Mouse (Mus musculus): ENCODE data around the gene Sh2d6. TPM values are rescaled to one million over a fixed set of nuclear protein-coding genes. Genes with fewer than 3 reads are reported as not detected.
A peak's percentile ranks its signal among the peaks of the same experiment; 100 is the strongest.

Sh2d6 gene
- polyA plus RNA-seq, 1 experiment = not detected

DNA sequence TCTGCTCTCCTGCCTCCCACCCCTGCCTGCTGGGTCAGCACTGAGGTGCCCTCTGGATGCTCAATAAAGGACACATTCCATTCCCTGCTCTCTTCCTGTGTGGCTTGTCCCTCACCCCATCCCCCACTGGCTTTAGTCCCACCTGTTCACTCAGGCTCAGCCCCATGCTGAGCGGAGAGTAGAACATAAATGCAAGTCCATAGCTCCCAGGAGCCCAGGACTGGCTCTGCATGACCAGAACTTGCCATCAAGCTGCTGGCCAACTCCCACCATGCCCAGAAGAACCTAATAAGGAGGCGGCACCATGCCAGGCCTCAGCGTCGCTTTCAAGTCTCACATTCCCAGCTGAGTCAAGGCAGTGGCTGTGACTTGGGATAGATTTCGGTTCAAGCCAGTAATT lies 41.4 kb upstream of the Sh2d6 start:
- H3K27ac ChIP-seq (ENCODE audit: insufficient read depth, low read length) = no peak overlapping the region
- no peaks in the 10 kb centered on the region for H3K27me3 ChIP-seq (ENCODE audit: control insufficient read depth, insufficient read depth, low read length, poor library complexity, severe bottlenecking)
- no peak overlapping the region for H3K4me3 ChIP-seq (ENCODE audit: low read depth, low read length)
- no peak overlapping the region for H3K9ac ChIP-seq (ENCODE audit: low read depth, poor library complexity, severe bottlenecking)
- no peaks in the 10 kb centered on the region for H3K9me3 ChIP-seq (replicated peaks; ENCODE audit: control insufficient read depth, insufficient read depth, low read length, poor library complexity, severe bottlenecking)
- TF ChIP-seq POLR2A (IDR thresholded peaks at IDR 0.05; ENCODE audit: insufficient read depth, low read length) = no peak
- no peak for TF ChIP-seq CTCF (IDR thresholded peaks at IDR 0.05; ENCODE audit: low read depth, low read length)
- TF ChIP-seq EP300 (IDR thresholded peaks at IDR 0.05; ENCODE audit: insufficient read depth, low read depth, low read length) = 0 out of 2 replicates have a peak, but pooled peaks have one; percentile 47
- H3K4me1 ChIP-seq (ENCODE audit: control insufficient read depth, insufficient read depth, low read length) = peaks cover 5% of the 10 kb centered on the region
- 0 out of 2 replicates have a peak, but pooled peaks cover 2% of the 10 kb centered on the region for H3K36me3 ChIP-seq (ENCODE audit: control insufficient read depth, insufficient read depth, low read length, poor library complexity, severe bottlenecking)

DNA sequence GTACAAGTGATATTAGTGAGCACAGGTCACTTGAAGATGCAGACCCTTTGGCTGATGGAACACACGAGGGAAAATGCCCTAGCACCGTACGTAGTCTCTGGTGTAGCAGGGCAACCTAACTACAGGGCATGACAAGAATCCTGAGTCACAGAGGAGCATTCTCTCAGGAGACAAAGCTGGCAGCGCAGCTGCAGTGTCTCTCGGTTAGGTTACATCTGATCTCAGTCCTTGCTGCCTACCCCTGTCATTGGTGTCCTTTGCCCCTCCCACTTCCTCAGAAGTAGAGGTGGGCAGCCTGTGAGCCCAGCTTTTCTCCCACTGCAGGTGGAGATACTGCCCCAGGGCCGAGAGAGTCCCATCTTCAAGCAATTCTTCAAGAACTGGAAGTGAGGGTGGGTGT lies 41.0 kb upstream of the Sh2d6 start:
- Histone ChIP-seq H3K4me1 (ENCODE audit: control insufficient read depth, insufficient read depth, low read length) (peaks cover 5% of the 10 kb centered on the region), H3K9ac (ENCODE audit: low read depth, poor library complexity, severe bottlenecking) (no peak overlapping the region), H3K27me3 (ENCODE audit: control insufficient read depth, insufficient read depth, low read length, poor library complexity, severe bottlenecking) (no peaks in the 10 kb centered on the region), H3K27ac (ENCODE audit: insufficient read depth, low read length) (no peak overlapping the region), H3K9me3 (replicated peaks; ENCODE audit: control insufficient read depth, insufficient read depth, low read length, poor library complexity, severe bottlenecking) (no peaks in the 10 kb centered on the region), H3K36me3 (ENCODE audit: control insufficient read depth, insufficient read depth, low read length, poor library complexity, severe bottlenecking) (0 out of 2 replicates have a peak, but pooled peaks cover 2% of the 10 kb centered on the region), H3K4me3 (ENCODE audit: low read depth, low read length) (no peak overlapping the region)
- no peak for TF ChIP-seq POLR2A (IDR thresholded peaks at IDR 0.05; ENCODE audit: insufficient read depth, low read length)
- TF ChIP-seq CTCF (IDR thresholded peaks at IDR 0.05; ENCODE audit: low read depth, low read length) = no peak
- TF ChIP-seq EP300 (IDR thresholded peaks at IDR 0.05; ENCODE audit: insufficient read depth, low read depth, low read length) = no peak

DNA sequence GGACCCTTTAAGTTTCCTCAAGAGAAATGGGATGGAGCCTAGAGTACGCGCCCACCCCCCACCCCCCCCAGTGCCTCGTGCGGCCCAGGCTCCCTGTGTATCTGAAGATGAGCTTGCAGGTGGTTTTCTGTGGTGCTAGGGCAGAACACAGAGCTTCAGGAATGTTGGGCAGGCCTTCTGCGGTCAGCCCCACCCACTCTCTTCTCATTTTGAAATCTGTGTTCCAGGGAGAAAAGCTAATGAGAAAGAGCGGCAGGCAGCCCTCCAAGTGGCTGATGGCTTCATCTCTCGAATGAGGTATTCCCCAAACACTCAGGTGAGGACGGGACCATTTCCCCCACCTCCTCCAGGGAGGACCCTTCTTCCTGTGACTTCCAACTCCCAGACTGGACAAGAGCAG lies 39.3 kb upstream of the Sh2d6 start:
- Histone ChIP-seq H3K36me3 (ENCODE audit: control insufficient read depth, insufficient read depth, low read length, poor library complexity, severe bottlenecking) (0 out of 2 replicates have a peak, but pooled peaks cover 2% of the 10 kb centered on the region), H3K9me3 (replicated peaks; ENCODE audit: control insufficient read depth, insufficient read depth, low read length, poor library complexity, severe bottlenecking) (no peaks in the 10 kb centered on the region), H3K9ac (ENCODE audit: low read depth, poor library complexity, severe bottlenecking) (no peak overlapping the region), H3K4me1 (ENCODE audit: control insufficient read depth, insufficient read depth, low read length) (peaks cover 5% of the 10 kb centered on the region), H3K4me3 (ENCODE audit: low read depth, low read length) (no peak overlapping the region), H3K27ac (ENCODE audit: insufficient read depth, low read length) (no peak overlapping the region), H3K27me3 (ENCODE audit: control insufficient read depth, insufficient read depth, low read length, poor library complexity, severe bottlenecking) (no peaks in the 10 kb centered on the region)
- no peak for TF ChIP-seq EP300 (IDR thresholded peaks at IDR 0.05; ENCODE audit: insufficient read depth, low read depth, low read length)
- no peak for TF ChIP-seq POLR2A (IDR thresholded peaks at IDR 0.05; ENCODE audit: insufficient read depth, low read length)
- no peak for TF ChIP-seq CTCF (IDR thresholded peaks at IDR 0.05; ENCODE audit: low read depth, low read length)

DNA sequence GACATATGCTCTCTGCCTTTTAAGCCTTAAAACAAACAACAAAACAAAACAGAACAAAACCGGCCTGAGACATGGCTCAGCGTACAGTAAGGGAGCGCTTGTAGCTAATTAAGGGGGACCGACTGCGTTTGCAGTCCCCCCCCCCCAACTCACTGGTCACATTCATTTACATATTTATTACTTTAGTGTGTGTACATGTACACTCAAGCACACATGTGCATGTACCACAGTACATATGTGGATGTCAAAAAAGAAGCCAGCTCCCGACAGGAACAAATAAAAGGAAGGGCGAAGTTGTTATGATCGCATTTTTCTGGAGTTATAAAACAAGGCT lies 31.5 kb upstream of the Sh2d6 start:
- TF ChIP-seq EP300 (IDR thresholded peaks at IDR 0.05; ENCODE audit: insufficient read depth, low read depth, low read length) = no peak
- TF ChIP-seq CTCF (IDR thresholded peaks at IDR 0.05; ENCODE audit: low read depth, low read length) = no peak
- no peak for TF ChIP-seq POLR2A (IDR thresholded peaks at IDR 0.05; ENCODE audit: insufficient read depth, low read length)
- peaks cover 4% of the 10 kb centered on the region for H3K4me1 ChIP-seq (ENCODE audit: control insufficient read depth, insufficient read depth, low read length)
- peak overlapping the region; percentile 52; the same call in 1 of the 2 replicates for H3K27ac ChIP-seq (ENCODE audit: insufficient read depth, low read length)
- no peaks in the 10 kb centered on the region for H3K9me3 ChIP-seq (replicated peaks; ENCODE audit: control insufficient read depth, insufficient read depth, low read length, poor library complexity, severe bottlenecking)
- peak overlapping the region; percentile 59 for H3K4me3 ChIP-seq (ENCODE audit: low read depth, low read length)
- peak overlapping the region; percentile 52; the same call in 1 of the 2 replicates for H3K9ac ChIP-seq (ENCODE audit: low read depth, poor library complexity, severe bottlenecking)
- H3K27me3 ChIP-seq (ENCODE audit: control insufficient read depth, insufficient read depth, low read length, poor library complexity, severe bottlenecking) = no peaks in the 10 kb centered on the region
- H3K36me3 ChIP-seq (ENCODE audit: control insufficient read depth, insufficient read depth, low read length, poor library complexity, severe bottlenecking) = no peaks in the 10 kb centered on the region

DNA sequence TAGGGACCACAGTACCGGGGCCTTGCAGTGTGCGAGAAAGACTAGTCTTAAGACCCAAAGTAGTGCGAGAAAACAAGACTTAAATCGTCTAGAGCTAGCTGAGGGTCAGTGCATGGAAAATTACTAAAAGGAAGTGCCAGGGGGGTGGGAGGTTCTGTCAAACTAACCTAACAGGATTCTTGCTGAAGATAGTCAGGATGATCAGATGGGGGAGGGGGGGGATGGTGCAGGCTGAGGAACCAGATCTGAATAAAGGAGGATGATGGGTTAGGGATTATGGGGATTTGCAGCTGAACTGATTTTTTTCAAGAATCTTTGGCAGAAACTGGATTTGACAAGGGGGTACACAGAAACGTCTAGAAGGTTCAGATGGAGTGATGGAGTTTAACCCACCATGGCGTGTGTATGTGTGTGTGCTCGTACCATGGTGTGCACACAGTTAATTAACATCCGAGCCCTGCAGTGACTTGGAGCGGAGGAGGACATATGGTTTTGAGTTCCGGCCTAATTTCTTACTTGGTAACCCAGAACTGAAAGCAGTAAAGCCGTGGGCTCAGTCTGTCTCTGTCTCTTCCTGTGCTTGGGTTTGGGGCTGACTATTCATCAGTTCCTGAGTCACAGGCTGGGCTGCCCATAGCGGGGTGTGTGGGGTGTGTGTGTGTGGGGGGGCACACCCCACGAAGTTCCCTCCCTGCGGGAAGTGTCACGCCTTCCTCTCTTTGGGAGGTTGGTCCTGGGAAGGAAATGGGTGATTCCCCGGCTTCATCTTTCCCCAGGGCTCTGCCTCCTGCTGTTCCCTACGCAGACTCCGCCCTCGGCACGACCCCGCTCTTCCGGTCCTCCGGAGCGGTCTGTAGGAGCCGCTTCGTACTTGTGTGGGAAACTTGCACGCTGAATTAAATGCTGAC lies 30.9 kb upstream of the Sh2d6 start:
- peaks cover 4% of the 10 kb centered on the region for H3K4me1 ChIP-seq (ENCODE audit: control insufficient read depth, insufficient read depth, low read length)

DNA sequence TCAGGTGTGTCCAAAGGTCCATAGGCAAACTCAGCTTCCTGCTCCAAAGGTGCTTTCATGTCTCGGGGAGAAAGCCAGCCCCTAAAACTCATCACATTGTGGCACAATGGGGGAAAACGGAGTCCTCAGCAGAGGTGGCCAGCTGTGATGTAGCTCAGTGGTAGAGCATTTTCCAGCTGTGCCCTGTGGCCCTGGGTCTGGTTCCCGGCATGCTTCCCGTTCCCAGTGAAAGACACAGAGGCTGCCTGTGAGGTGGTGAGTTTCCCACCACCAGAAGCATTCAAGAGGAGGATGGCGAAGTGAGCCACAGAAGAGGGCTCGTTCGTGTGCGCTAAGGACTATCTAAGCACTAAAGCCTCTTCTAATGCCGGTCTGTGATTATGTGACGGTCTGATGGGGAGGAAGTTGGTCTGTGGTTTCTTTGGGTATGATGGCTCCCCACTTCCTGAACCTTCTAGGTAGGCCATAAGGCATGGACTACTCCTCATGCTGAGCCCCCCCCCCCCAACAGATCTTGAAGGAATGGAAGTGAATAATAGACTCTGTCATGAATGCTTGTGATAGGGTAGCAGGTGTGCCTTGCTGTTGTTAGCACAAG lies 29.1 kb upstream of the Sh2d6 start:
- Histone ChIP-seq H3K4me1 (ENCODE audit: control insufficient read depth, insufficient read depth, low read length) (peaks cover 4% of the 10 kb centered on the region), H3K27ac (ENCODE audit: insufficient read depth, low read length) (no peak overlapping the region), H3K36me3 (ENCODE audit: control insufficient read depth, insufficient read depth, low read length, poor library complexity, severe bottlenecking) (no peaks in the 10 kb centered on the region), H3K9ac (ENCODE audit: low read depth, poor library complexity, severe bottlenecking) (no peak overlapping the region), H3K9me3 (replicated peaks; ENCODE audit: control insufficient read depth, insufficient read depth, low read length, poor library complexity, severe bottlenecking) (no peaks in the 10 kb centered on the region), H3K4me3 (ENCODE audit: low read depth, low read length) (no peak overlapping the region), H3K27me3 (ENCODE audit: control insufficient read depth, insufficient read depth, low read length, poor library complexity, severe bottlenecking) (no peaks in the 10 kb centered on the region)
- TF ChIP-seq CTCF (IDR thresholded peaks at IDR 0.05; ENCODE audit: low read depth, low read length) = no peak
- TF ChIP-seq POLR2A (IDR thresholded peaks at IDR 0.05; ENCODE audit: insufficient read depth, low read length) = no peak

More for the DNA sequence above, 30.9 kb upstream of the Sh2d6 start:
- Histone ChIP-seq H3K4me3 (ENCODE audit: low read depth, low read length) (peak overlapping the region; percentile 59), H3K9ac (ENCODE audit: low read depth, poor library complexity, severe bottlenecking) (peak overlapping the region; percentile 52; the same call in 1 of the 2 replicates), H3K36me3 (ENCODE audit: control insufficient read depth, insufficient read depth, low read length, poor library complexity, severe bottlenecking) (no peaks in the 10 kb centered on the region), H3K9me3 (replicated peaks; ENCODE audit: control insufficient read depth, insufficient read depth, low read length, poor library complexity, severe bottlenecking) (no peaks in the 10 kb centered on the region), H3K27me3 (ENCODE audit: control insufficient read depth, insufficient read depth, low read length, poor library complexity, severe bottlenecking) (no peaks in the 10 kb centered on the region), H3K27ac (ENCODE audit: insufficient read depth, low read length) (peak overlapping the region; percentile 64)
- peak; percentile 82 for TF ChIP-seq EP300 (IDR thresholded peaks at IDR 0.05; ENCODE audit: insufficient read depth, low read depth, low read length)
- no peak for TF ChIP-seq CTCF (IDR thresholded peaks at IDR 0.05; ENCODE audit: low read depth, low read length)
